Mouse (Mus musculus): ENCODE measurements around the gene Casz1.

DNA sequence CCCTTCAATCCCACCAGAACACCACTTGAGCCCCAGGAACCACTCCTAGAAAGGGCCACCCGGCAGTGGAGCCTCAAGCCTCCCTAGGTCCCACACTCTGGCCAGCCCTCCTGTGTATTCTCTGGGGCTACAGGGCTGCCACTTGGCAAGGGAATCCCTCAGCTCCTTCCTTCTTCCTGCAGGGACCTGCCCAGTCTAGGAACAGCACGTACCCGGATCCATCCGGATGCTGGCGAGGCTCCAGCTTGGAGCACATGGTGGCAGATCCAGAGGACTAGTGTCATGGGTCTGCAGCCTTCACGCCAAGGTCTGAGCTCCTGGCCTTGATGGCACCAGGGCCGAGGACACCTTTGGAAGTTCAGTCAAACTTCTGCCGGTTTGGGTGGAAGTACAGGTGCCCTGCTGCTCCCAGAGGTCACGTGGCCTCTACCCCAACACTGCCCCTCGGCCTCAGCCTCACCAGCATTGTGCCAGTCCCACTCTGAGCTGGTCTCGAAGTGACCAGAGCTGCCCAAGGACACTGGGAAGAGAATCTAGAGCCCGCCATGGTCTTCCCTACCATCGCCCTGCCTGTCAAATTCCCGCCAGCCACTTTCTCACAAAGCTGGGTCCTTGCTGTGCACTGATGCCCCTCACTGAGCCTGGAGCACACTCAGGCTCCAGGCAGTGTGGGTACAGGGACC lies 151.0 kb downstream of the Casz1 start:
- TF ChIP-seq CTCF (IDR thresholded peaks at IDR 0.05; ENCODE audit: low read depth, low read length) (no peak), POLR2A (IDR thresholded peaks at IDR 0.05; ENCODE audit: borderline replicate concordance, low read depth, low read length) (no peak)
